Mouse (Mus musculus) myocyte (in vitro differentiated cells): ENCODE measurements around the gene Bach2. TPM values are rescaled to one million over a fixed set of nuclear protein-coding genes. Genes with fewer than 3 reads are reported as not detected.

Experiments used
- H3K27me3 ChIP-seq: one replicate; pipeline ENCODE4 v1.6.1; 2011; ENCODE audit not compliant: control insufficient read depth, insufficient read depth, insufficient read length
- H3K36me3 ChIP-seq: one replicate; pipeline ENCODE4 v1.6.1; 2011; ENCODE audit not compliant: control insufficient read depth, insufficient read depth
- H3K4me2 ChIP-seq: one replicate; pipeline ENCODE4 v1.6.1; 2011; ENCODE audit warnings: low read depth, control low read depth
- H3K4me3 ChIP-seq: one replicate; pipeline ENCODE4 v1.5.1; 2011; ENCODE audit warnings: mild to moderate bottlenecking, control low read depth, moderate library complexity
- H3K79me2 ChIP-seq: one replicate; pipeline ENCODE4 v1.6.1; 2011; ENCODE audit not compliant: control insufficient read depth, insufficient read depth
- H3ac ChIP-seq: one replicate; pipeline ENCODE4 v1.6.1; 2011; ENCODE audit not compliant: control insufficient read depth, insufficient read length
- CEBPB ChIP-seq: IDR thresholded peaks from 2 replicates; pipeline ENCODE4 v1.6.1; 2011; ENCODE audit warnings: mild to moderate bottlenecking, moderate library complexity; ENCODE audit not compliant: poor library complexity, insufficient read depth, severe bottlenecking
- E2F4 ChIP-seq: IDR thresholded peaks from one replicate; pipeline ENCODE4 v1.6.1; 2011; ENCODE audit warnings: mild to moderate bottlenecking, control low read depth, moderate library complexity; ENCODE audit not compliant: insufficient read depth
- MAX ChIP-seq: IDR thresholded peaks from one replicate; pipeline ENCODE4 v1.6.1; 2011; ENCODE audit warnings: low read depth, mild to moderate bottlenecking, control low read depth
- MYOD1 ChIP-seq, 3 experiments: IDR thresholded peaks; one replicate each; pipeline ENCODE4 v1.6.1; 2011; ENCODE audit warnings: control low read depth in 2 of 3, low read depth in 2 of 3, mild to moderate bottlenecking in 2 of 3, moderate library complexity in 1 of 3; ENCODE audit not compliant: insufficient read length in 2 of 3, control insufficient read depth in 1 of 3
- MYOG ChIP-seq, 3 experiments: IDR thresholded peaks; one replicate each; pipeline ENCODE4 v1.6.1; 2011; ENCODE audit warnings: control low read depth in 2 of 3, low read depth in 2 of 3, mild to moderate bottlenecking in 2 of 3; ENCODE audit not compliant: insufficient read length in 2 of 3, control insufficient read depth in 1 of 3, insufficient read depth in 1 of 3
- POLR2A ChIP-seq: IDR thresholded peaks from one replicate; pipeline ENCODE4 v1.6.1; 2011; ENCODE audit warnings: low read depth, mild to moderate bottlenecking, control low read depth, moderate library complexity; ENCODE audit not compliant: insufficient read length
- POLR2AphosphoS2 ChIP-seq: IDR thresholded peaks from one replicate; pipeline ENCODE4 v1.6.1; 2011; ENCODE audit warnings: low read depth, control low read depth; ENCODE audit not compliant: insufficient read length
- REST ChIP-seq: IDR thresholded peaks from one replicate; pipeline ENCODE4 v1.6.1; 2011; ENCODE audit warnings: mild to moderate bottlenecking, control low read depth, moderate library complexity; ENCODE audit not compliant: insufficient read depth, insufficient read length
- SRF ChIP-seq: IDR thresholded peaks from one replicate; pipeline ENCODE4 v1.6.1; 2011; ENCODE audit warnings: low read depth; ENCODE audit not compliant: control insufficient read depth, insufficient read length
- TCF12 ChIP-seq: IDR thresholded peaks from one replicate; pipeline ENCODE4 v1.6.1; 2011; ENCODE audit warnings: mild to moderate bottlenecking, control low read depth; ENCODE audit not compliant: poor library complexity, insufficient read depth, severe bottlenecking
- TCF3 ChIP-seq: IDR thresholded peaks from one replicate; pipeline ENCODE4 v1.6.1; 2011; ENCODE audit warnings: low read depth, control low read depth; ENCODE audit not compliant: insufficient read length
- USF1 ChIP-seq: IDR thresholded peaks from one replicate; pipeline ENCODE4 v1.6.1; 2011; ENCODE audit warnings: low read depth, mild to moderate bottlenecking, control low read depth, moderate library complexity
- polyA plus RNA-seq: library from polyadenylated mRNA; unstranded; fragments of >200 nt; fragmentation: generic; extraction: Trizol; gene quantifications from one replicate; pipeline ENCODE4 v1.2.1, GENCODE M21; 2012; ENCODE audit warnings: missing spikeins

Bach2 gene
- 0.29 TPM for polyA plus RNA-seq

GRCm38 (mm10) chr4:32238366-32238854, at the start of gene Bach2:
Bach2 (plus strand) TSS chr4:32238804.
- H3K36me3 ChIP-seq = no peaks in the 10 kb centered on the region
- TF ChIP-seq POLR2A (peak; percentile 42), E2F4 (no peak), SRF (no peak), CEBPB (no peak)
- peak within 1 kb of the TSS; percentile 94 for H3ac ChIP-seq
- no peaks in the 10 kb centered on the region for H3K79me2 ChIP-seq
- H3K4me3 ChIP-seq = peak within 1 kb of the TSS; percentile 28
- H3K4me2 ChIP-seq = peak within 1 kb of the TSS; percentile 87
- H3K27me3 ChIP-seq = no peaks in the 10 kb centered on the region

DNA sequence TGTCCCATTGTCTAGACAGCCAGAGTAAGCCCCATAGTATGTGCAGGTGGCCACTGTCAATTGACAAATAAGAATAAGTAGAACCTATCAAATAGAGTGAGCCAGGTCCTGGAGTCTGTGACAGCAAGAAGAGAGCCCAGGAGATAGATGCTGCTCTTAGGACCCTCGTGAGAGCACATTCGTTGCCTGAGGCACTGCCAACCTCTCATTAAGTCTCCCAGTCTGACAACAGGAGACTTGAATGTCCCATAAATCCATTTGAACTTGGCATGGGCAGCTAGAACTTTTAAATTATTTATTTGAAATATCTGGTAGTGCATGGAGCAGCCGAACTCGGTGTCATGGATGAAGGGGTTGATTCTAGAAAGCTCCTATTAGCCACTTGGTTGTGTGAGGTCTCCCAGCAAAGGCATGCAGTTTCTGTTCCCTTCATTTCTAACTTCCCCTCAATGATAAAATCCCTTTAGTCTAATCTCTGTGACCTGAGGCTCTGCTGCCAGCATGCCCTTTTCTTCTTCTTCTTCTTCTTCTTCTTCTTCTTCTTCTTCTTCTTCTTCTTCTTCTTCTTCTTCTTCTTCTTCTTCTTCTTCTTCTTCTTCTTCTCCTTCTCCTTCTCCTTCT, 49.1 kb upstream of the Bach2 start:
- TF ChIP-seq TCF12 (no peak), TCF3 (no peak), MYOG (IDR thresholded peaks at IDR 0.05; ENCODE audit: control insufficient read depth in 1 of 3, insufficient read depth in 1 of 3, insufficient read length in 2 of 3, low read depth in 2 of 3) (no peak), CEBPB (no peak), SRF (no peak), MAX (no peak), E2F4 (no peak), REST (no peak), USF1 (no peak), MYOD1 (IDR thresholded peaks at IDR 0.05; ENCODE audit: control insufficient read depth in 1 of 3, insufficient read length in 2 of 3, low read depth in 2 of 3) (no peak), POLR2AphosphoS2 (no peak), POLR2A (no peak)

DNA sequence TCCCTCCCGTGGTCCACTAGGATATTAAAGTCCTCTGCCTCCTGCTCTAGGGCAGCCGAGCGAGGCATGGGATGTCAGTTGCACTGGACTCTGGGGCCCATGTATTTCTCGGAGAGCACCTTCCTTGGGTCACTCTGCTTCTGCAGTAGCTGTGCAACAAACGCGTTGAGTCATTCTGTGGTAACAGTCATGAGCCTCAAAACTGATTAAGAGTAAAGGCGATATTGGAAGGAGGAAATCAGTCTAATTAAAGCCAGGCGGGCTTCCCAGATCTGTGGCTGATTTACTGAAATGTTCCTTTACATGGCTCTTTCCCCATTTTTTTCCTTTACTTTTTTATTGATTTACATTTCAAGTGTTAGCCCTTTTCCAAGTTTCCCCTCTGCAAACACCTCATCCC, 48.1 kb upstream of the Bach2 start:
- Histone ChIP-seq H3K79me2 (no peaks in the 10 kb centered on the region), H3ac (no peak overlapping the region), H3K4me2 (no peak overlapping the region), H3K36me3 (no peaks in the 10 kb centered on the region), H3K4me3 (no peak overlapping the region), H3K27me3 (no peaks in the 10 kb centered on the region)
- TF ChIP-seq MYOG (IDR thresholded peaks at IDR 0.05; ENCODE audit: control insufficient read depth in 1 of 3, insufficient read depth in 1 of 3, insufficient read length in 2 of 3, low read depth in 2 of 3) = no peak
- TF ChIP-seq USF1 = no peak
- TF ChIP-seq CEBPB = no peak
- TF ChIP-seq TCF3 = no peak
- TF ChIP-seq MAX = no peak
- no peak for TF ChIP-seq POLR2A
- no peak for TF ChIP-seq SRF
- no peak for TF ChIP-seq TCF12
- TF ChIP-seq POLR2AphosphoS2 = no peak
- no peak for TF ChIP-seq MYOD1 (IDR thresholded peaks at IDR 0.05; ENCODE audit: control insufficient read depth in 1 of 3, insufficient read length in 2 of 3, low read depth in 2 of 3)
- no peak for TF ChIP-seq E2F4

More for the DNA sequence above, 49.1 kb upstream of the Bach2 start:
- H3K79me2 ChIP-seq = no peaks in the 10 kb centered on the region
- no peak overlapping the region for H3K4me3 ChIP-seq
- H3K27me3 ChIP-seq = no peaks in the 10 kb centered on the region
- H3K36me3 ChIP-seq = no peaks in the 10 kb centered on the region
- no peak overlapping the region for H3K4me2 ChIP-seq
- no peak overlapping the region for H3ac ChIP-seq

DNA sequence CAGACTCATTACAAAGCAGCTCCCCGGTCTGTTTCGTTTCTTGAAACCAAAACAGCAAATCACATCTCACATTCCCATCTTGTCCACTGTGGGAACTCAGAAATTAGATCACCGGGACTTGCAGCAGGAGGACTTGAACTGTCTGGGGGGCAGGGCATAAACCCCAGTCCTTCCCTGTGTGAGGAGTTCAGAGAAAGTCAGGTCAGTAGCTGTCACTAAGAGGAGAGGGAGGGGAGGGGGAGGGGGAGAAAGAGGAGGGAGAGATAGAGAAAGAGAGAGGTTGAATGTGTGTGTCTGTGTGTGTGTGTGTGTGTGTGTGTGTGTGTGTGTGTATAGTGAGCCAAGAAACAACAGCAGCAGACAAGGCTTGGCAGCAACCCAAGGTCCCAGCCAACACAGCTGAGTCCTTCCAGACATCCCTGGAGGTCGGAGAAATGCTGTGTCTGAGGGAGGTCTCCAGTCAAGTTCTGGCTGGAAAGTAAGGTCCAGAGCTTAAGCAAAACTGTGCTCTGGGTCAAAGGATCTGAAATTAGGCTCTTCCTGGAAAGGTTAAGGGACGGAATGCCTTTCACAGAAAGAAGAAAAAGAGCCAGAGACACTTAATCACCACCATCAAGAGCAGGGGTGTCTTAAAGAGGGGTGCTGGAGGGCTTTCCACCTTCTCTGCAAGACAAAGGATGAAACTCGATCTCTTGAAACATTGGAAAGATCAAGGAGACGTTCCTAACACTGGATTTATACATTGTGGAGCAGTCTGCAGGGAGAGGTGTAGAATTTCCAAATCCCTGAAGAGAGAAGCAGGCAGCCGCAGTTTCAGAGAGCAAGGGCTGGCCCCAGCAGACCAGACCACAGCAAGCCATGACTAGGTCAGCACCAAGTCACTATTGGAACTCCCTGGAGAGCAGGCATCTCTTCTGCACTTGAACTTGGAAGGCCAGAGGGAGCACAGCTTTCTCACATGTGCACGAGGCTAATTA, 42.4 kb upstream of the Bach2 start:
- Histone ChIP-seq H3K36me3 (no peaks in the 10 kb centered on the region), H3K4me3 (no peak overlapping the region), H3ac (no peak overlapping the region), H3K4me2 (peak overlapping the region; percentile 59), H3K27me3 (no peaks in the 10 kb centered on the region), H3K79me2 (no peaks in the 10 kb centered on the region)
- no peak for TF ChIP-seq USF1
- TF ChIP-seq E2F4 = no peak
- no peak for TF ChIP-seq POLR2AphosphoS2
- peak in 2 of 3 experiments; percentile 20 to 36 for TF ChIP-seq MYOD1 (IDR thresholded peaks at IDR 0.05; ENCODE audit: control insufficient read depth in 1 of 3, insufficient read length in 2 of 3, low read depth in 2 of 3)
- no peak for TF ChIP-seq POLR2A
